Mouse (Mus musculus) neural tube, embryonic 13.5 days (tissue): ENCODE measurements around the gene Pcbp4. TPM values are rescaled to one million over a fixed set of nuclear protein-coding genes. Genes with fewer than 3 reads are reported as not detected.

ENCODE experiments used
- ATAC-seq: fragments of 200-750 bp; cut with Nextera tagmentation; 2 replicates; pipeline ENCODE4 v1.8.0; 2017; ENCODE audit warnings: low read depth, mild to moderate bottlenecking, moderate TSS enrichment, moderate library complexity
- H3K27ac ChIP-seq: fragments of 300-500 bp; sonication (generic); replicated peaks from 2 replicates; pipeline ENCODE4 v1.5.1; 2015; ENCODE audit warnings: moderate library complexity, mild to moderate bottlenecking, inconsistent platforms
- H3K27me3 ChIP-seq: fragments of 300-500 bp; sonication (generic); 2 replicates; pipeline ENCODE4 v1.6.1; 2015; ENCODE audit warnings: mild to moderate bottlenecking, inconsistent platforms
- H3K36me3 ChIP-seq: fragments of 300-500 bp; sonication (generic); 2 replicates; pipeline ENCODE4 v1.6.1; 2015; ENCODE audit warnings: mild to moderate bottlenecking, inconsistent platforms
- H3K4me1 ChIP-seq: fragments of 300-500 bp; sonication (generic); replicated peaks from 2 replicates; pipeline ENCODE4 v1.6.1; 2015; ENCODE audit warnings: inconsistent platforms
- H3K4me2 ChIP-seq: fragments of 300-500 bp; sonication (generic); 2 replicates; pipeline ENCODE4 v1.6.1; 2015; ENCODE audit warnings: inconsistent platforms, mild to moderate bottlenecking, moderate library complexity
- H3K4me3 ChIP-seq: fragments of 300-500 bp; sonication (generic); 2 replicates; pipeline ENCODE4 v1.5.1; 2015; ENCODE audit warnings: mild to moderate bottlenecking, inconsistent platforms
- H3K9ac ChIP-seq: fragments of 300-500 bp; sonication (generic); 2 replicates; pipeline ENCODE4 v1.6.1; 2015; ENCODE audit warnings: moderate library complexity, mild to moderate bottlenecking, inconsistent platforms
- H3K9me3 ChIP-seq: fragments of 300-500 bp; sonication (generic); 2 replicates; pipeline ENCODE4 v1.6.1; 2016; ENCODE audit warnings: inconsistent platforms
- WGBS: fragments of 180-500 bp; shearing (Covaris S2); methylation state at CpG from one replicate; pipeline ENCODE4 v1.1.7; 2015; 5-methylcytosine and 5-hydroxymethylcytosine counted together
- polyA plus RNA-seq: library from polyadenylated mRNA; unstranded; fragments of >200 nt; fragmentation: Nextera tagmentation; extraction: Ambion mirVana; gene quantifications from 2 replicates; pipeline ENCODE4 v1.2.1, GENCODE M21; 2015

Gene Pcbp4
- 257 and 262 TPM in 2 replicates for polyA plus RNA-seq

- H3K9ac ChIP-seq, result peak within 1 kb of the TSS; percentile 96
- 0% methylated on average over 38 of the region's 74 CpGs for WGBS
- peak within 1 kb of the TSS; percentile 100 for H3K4me2 ChIP-seq
- H3K27me3 ChIP-seq, result no peaks in the 10 kb centered on the region
- H3K9me3 ChIP-seq, result no peaks in the 10 kb centered on the region
- 0 out of 2 replicates have a peak, but pooled peaks cover 8% of the 10 kb centered on the region for H3K36me3 ChIP-seq
- H3K4me3 ChIP-seq, result peak within 1 kb of the TSS; percentile 80
- peak; percentile 62 for ATAC-seq
- peak within 1 kb of the TSS; percentile 92 for H3K27ac ChIP-seq
- peaks cover 83% of the 10 kb centered on the region for H3K4me1 ChIP-seq
Observed at GRCm38 (mm10) chr9:106453271-106454070, at the start of gene Pcbp4. Gene Pcbp4, plus strand, starts transcription at chr9:106453291.

- no peak overlapping the region for H3K27ac ChIP-seq
- peaks cover 5% of the 10 kb centered on the region; the same call in 1 of the 2 replicates for H3K4me1 ChIP-seq
- no peak overlapping the region for H3K4me2 ChIP-seq
- no peak overlapping the region for H3K4me3 ChIP-seq
- H3K27me3 ChIP-seq, result no peaks in the 10 kb centered on the region
- no peak overlapping the region for H3K9ac ChIP-seq
- H3K36me3 ChIP-seq, result no peaks in the 10 kb centered on the region
- no peaks in the 10 kb centered on the region for H3K9me3 ChIP-seq
- no peak for ATAC-seq
- WGBS, result 52% methylated on average over 6 of the region's 6 CpGs
Observed at GRCm38 (mm10) chr9:106405275-106405674, 47.8 kb upstream of the Pcbp4 start.

GRCm38 (mm10) chr9:106406443-106407078 lies 46.5 kb upstream of the Pcbp4 start:
- H3K27ac ChIP-seq, result no peak overlapping the region

GRCm38 (mm10) chr9:106409096-106409495 lies 44.0 kb upstream of the Pcbp4 start:
- 94% methylated on average over 4 of the region's 4 CpGs for WGBS
- H3K27ac ChIP-seq, result no peak overlapping the region
- H3K27me3 ChIP-seq, result no peaks in the 10 kb centered on the region
- H3K36me3 ChIP-seq, result no peaks in the 10 kb centered on the region
- H3K4me2 ChIP-seq, result no peak overlapping the region
- H3K4me3 ChIP-seq, result no peak overlapping the region
- no peaks in the 10 kb centered on the region for H3K9me3 ChIP-seq
- no peak for ATAC-seq
- peaks cover 5% of the 10 kb centered on the region; the same call in 1 of the 2 replicates for H3K4me1 ChIP-seq
- no peak overlapping the region for H3K9ac ChIP-seq

More at GRCm38 (mm10) chr9:106406443-106407078, 46.5 kb upstream of the Pcbp4 start:
- Histone ChIP-seq H3K4me2 (no peak overlapping the region), H3K4me3 (no peak overlapping the region), H3K9ac (no peak overlapping the region), H3K27me3 (no peaks in the 10 kb centered on the region), H3K36me3 (no peaks in the 10 kb centered on the region), H3K9me3 (no peaks in the 10 kb centered on the region), H3K4me1 (peaks cover 5% of the 10 kb centered on the region; the same call in 1 of the 2 replicates)
- WGBS, result 63% methylated on average over 8 of the region's 8 CpGs
- ATAC-seq, result no peak

- WGBS, result 43% methylated on average over 2 of the region's 2 CpGs
- H3K27me3 ChIP-seq, result no peaks in the 10 kb centered on the region
- no peak overlapping the region for H3K27ac ChIP-seq
- no peak overlapping the region for H3K4me3 ChIP-seq
- H3K4me2 ChIP-seq, result no peak overlapping the region
- no peak overlapping the region for H3K9ac ChIP-seq
- H3K4me1 ChIP-seq, result peaks cover 5% of the 10 kb centered on the region; the same call in 1 of the 2 replicates
- ATAC-seq, result no peak
- no peaks in the 10 kb centered on the region for H3K9me3 ChIP-seq
- H3K36me3 ChIP-seq, result no peaks in the 10 kb centered on the region
Observed at GRCm38 (mm10) chr9:106410086-106410650, 42.9 kb upstream of the Pcbp4 start.

GRCm38 (mm10) chr9:106411091-106411594 lies 41.9 kb upstream of the Pcbp4 start:
- Histone ChIP-seq H3K4me3 (no peak overlapping the region), H3K36me3 (no peaks in the 10 kb centered on the region), H3K27me3 (no peaks in the 10 kb centered on the region), H3K9me3 (no peaks in the 10 kb centered on the region), H3K9ac (no peak overlapping the region), H3K27ac (no peak overlapping the region), H3K4me1 (peaks cover 4% of the 10 kb centered on the region; the same call in 1 of the 2 replicates), H3K4me2 (no peak overlapping the region)
- 77% methylated on average over 9 of the region's 9 CpGs for WGBS
- no peak for ATAC-seq

- H3K4me2 ChIP-seq, result no peak overlapping the region
- H3K27ac ChIP-seq, result no peak overlapping the region
- H3K9ac ChIP-seq, result no peak overlapping the region
- no peak for ATAC-seq
- no peaks in the 10 kb centered on the region for H3K4me1 ChIP-seq
- H3K36me3 ChIP-seq, result no peaks in the 10 kb centered on the region
- H3K4me3 ChIP-seq, result no peak overlapping the region
- no peaks in the 10 kb centered on the region for H3K9me3 ChIP-seq
- 77% methylated on average over 6 of the region's 6 CpGs for WGBS
- no peaks in the 10 kb centered on the region for H3K27me3 ChIP-seq
Observed at GRCm38 (mm10) chr9:106411729-106412128, 41.4 kb upstream of the Pcbp4 start.

GRCm38 (mm10) chr9:106412210-106412609 lies 40.9 kb upstream of the Pcbp4 start:
- Histone ChIP-seq H3K4me2 (no peak overlapping the region), H3K27me3 (no peaks in the 10 kb centered on the region; the same call in 1 of the 2 replicates), H3K4me1 (no peaks in the 10 kb centered on the region), H3K4me3 (no peak overlapping the region), H3K36me3 (no peaks in the 10 kb centered on the region), H3K9ac (no peak overlapping the region), H3K27ac (no peak overlapping the region), H3K9me3 (no peaks in the 10 kb centered on the region)
- 75% methylated on average over 3 of the region's 3 CpGs for WGBS
- no peak for ATAC-seq

- no peaks in the 10 kb centered on the region for H3K36me3 ChIP-seq
- no peak overlapping the region for H3K4me2 ChIP-seq
- no peaks in the 10 kb centered on the region for H3K9me3 ChIP-seq
- no peak overlapping the region for H3K9ac ChIP-seq
- H3K4me3 ChIP-seq, result no peak overlapping the region
- H3K27ac ChIP-seq, result no peak overlapping the region
- 84% methylated on average over 5 of the region's 5 CpGs for WGBS
- no peak for ATAC-seq
- H3K27me3 ChIP-seq, result no peaks in the 10 kb centered on the region; the same call in 1 of the 2 replicates
- H3K4me1 ChIP-seq, result peaks cover 13% of the 10 kb centered on the region
Observed at GRCm38 (mm10) chr9:106413606-106414005, 39.5 kb upstream of the Pcbp4 start.

GRCm38 (mm10) chr9:106416826-106417225 lies 36.3 kb upstream of the Pcbp4 start:
- H3K4me1 ChIP-seq, result peaks cover 30% of the 10 kb centered on the region
- no peak overlapping the region for H3K27ac ChIP-seq
- H3K9ac ChIP-seq, result no peak overlapping the region
- no peak for ATAC-seq
- no peaks in the 10 kb centered on the region for H3K36me3 ChIP-seq
- peaks cover 4% of the 10 kb centered on the region; the same call in 1 of the 2 replicates for H3K27me3 ChIP-seq
- H3K9me3 ChIP-seq, result no peaks in the 10 kb centered on the region
- H3K4me2 ChIP-seq, result no peak overlapping the region
- H3K4me3 ChIP-seq, result no peak overlapping the region
- WGBS, result 90% methylated on average over 6 of the region's 6 CpGs

GRCm38 (mm10) chr9:106417841-106418625 lies 35.1 kb upstream of the Pcbp4 start:
- peak overlapping the region; percentile 62 for H3K4me2 ChIP-seq
- ATAC-seq, result peak; percentile 63
- peak overlapping the region; percentile 31 for H3K4me3 ChIP-seq
- peaks cover 34% of the 10 kb centered on the region for H3K4me1 ChIP-seq
- no peaks in the 10 kb centered on the region for H3K36me3 ChIP-seq
- 19% methylated on average over 29 of the region's 29 CpGs for WGBS
- H3K27ac ChIP-seq, result no peak overlapping the region
- H3K9me3 ChIP-seq, result no peaks in the 10 kb centered on the region
- H3K9ac ChIP-seq, result peak overlapping the region; percentile 62
- peaks cover 4% of the 10 kb centered on the region; the same call in 1 of the 2 replicates for H3K27me3 ChIP-seq
